ENCODE assay signal across 28 mouse cellular contexts in the genomic region with DNA sequence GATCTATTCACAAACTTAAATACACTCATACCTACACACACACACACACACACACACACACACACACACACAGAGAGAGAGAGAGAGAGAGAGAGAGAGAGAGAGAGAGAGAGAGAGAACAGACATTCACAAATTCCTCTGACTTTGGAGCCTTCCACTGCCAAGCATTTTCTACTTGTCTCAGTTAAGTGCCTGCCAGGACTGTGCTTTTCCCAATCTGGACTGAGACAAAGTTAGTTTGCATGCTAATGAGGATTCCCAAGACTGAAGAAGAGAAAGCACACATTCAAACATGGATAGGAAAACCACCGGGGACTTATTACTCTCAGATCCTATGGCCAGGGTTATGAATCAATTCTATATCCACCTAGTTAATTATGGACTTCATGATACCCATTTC.
DNase-seq lines count a peak whose midpoint lies in the region; ATAC-seq and TF ChIP-seq lines count a peak whose summit lies in the region.
"Had no signal": no experiment of that assay in that cellular context is flagged by ENCODE, and none has a peak within 500 bp of the region (broad histone marks: within the 10 kb centered on the region; RNA-seq: fewer than 3 reads in every experiment).

No protein-coding gene starts in this region.

- H3K9ac ChIP-seq in forebrain, embryonic 14.5 days (ENCODE audit: low read length), result no peak overlapping the region
- H3K9ac ChIP-seq in hindbrain, postnatal 0 days (replicated peaks; ENCODE audit: low read length), result no peak overlapping the region
- H3K9ac ChIP-seq in hindbrain, embryonic 16.5 days (ENCODE audit: low read depth, low read length), result no peak overlapping the region
- H3K9ac ChIP-seq in forebrain, embryonic 16.5 days (replicated peaks; ENCODE audit: low read depth, low read length), result no peak overlapping the region
- H3K9ac ChIP-seq: heart, embryonic 12.5 days; heart, embryonic 15.5 days; hindbrain, embryonic 13.5 days had no signal

- WGBS in forebrain, embryonic 14.5 days, result 69% methylated on average over 1 of the region's 1 CpGs
- WGBS in forebrain, embryonic 10.5 days, result 83% methylated on average over 1 of the region's 1 CpGs
- whole genome bisulfite sequencing in hindbrain, postnatal 0 days, result 57% methylated on average over 1 of the region's 1 CpGs
- 73% methylated on average over 1 of the region's 1 CpGs for WGBS in hindbrain, embryonic 16.5 days
- 48% methylated on average over 1 of the region's 1 CpGs for WGBS in forebrain, embryonic 16.5 days

- peak; percentile 33 for DNase-seq in forebrain, embryonic 14.5 days (ENCODE audit: low spot score)
- no peak for DNase-seq in forebrain, embryonic 10.5 days (ENCODE audit: extremely low spot score, low spot score)
- peak; percentile 20 for DNase-seq in hindbrain, postnatal 0 days (ENCODE audit: low spot score)
- DNase-seq in brain, adult 2 months (ENCODE audit: low read depth, low spot score), result peak; percentile 35
- no peak for DNase-seq in cerebellum, adult 18-20 months
- DNase-seq in testis, postnatal 14 days (ENCODE audit: low spot score), result no peak
- DNase-seq: adrenal gland, postnatal 10 days; adrenal gland, postnatal 36 days; B cell, adult 2 months; cerebellum, adult 11-12 months; cerebellum, adult 9-10 months; cerebellum, postnatal 14 days; gastrocnemius, adult 2 months; gastrocnemius, postnatal 14 days; heart, adult 11 months; heart, postnatal 10 days; heart, postnatal 36 days; kidney, adult 2 months had no signal

- H3K4me2 ChIP-seq in forebrain, embryonic 14.5 days (ENCODE audit: low read length), result no peak overlapping the region
- H3K4me2 ChIP-seq in hindbrain, postnatal 0 days (ENCODE audit: low read depth, low read length), result no peak overlapping the region
- H3K4me2 ChIP-seq in hindbrain, embryonic 16.5 days (ENCODE audit: low read length), result no peak overlapping the region
- H3K4me2 ChIP-seq in forebrain, embryonic 16.5 days (ENCODE audit: low read length), result no peak overlapping the region
- H3K4me2 ChIP-seq: heart, embryonic 12.5 days; heart, embryonic 15.5 days; hindbrain, embryonic 13.5 days had no signal

- no peaks in the 10 kb centered on the region for H3K27me3 ChIP-seq in forebrain, embryonic 14.5 days (replicated peaks; ENCODE audit: control insufficient read depth, insufficient read depth, low read length)
- H3K27me3 ChIP-seq in forebrain, embryonic 10.5 days (ENCODE audit: poor library complexity, severe bottlenecking), result no peaks in the 10 kb centered on the region
- no peaks in the 10 kb centered on the region for H3K27me3 ChIP-seq in hindbrain, postnatal 0 days (ENCODE audit: insufficient read depth, low read length)
- H3K27me3 ChIP-seq in hindbrain, embryonic 16.5 days (replicated peaks; ENCODE audit: control insufficient read depth, insufficient read depth, low read length), result no peaks in the 10 kb centered on the region
- no peaks in the 10 kb centered on the region for H3K27me3 ChIP-seq in forebrain, embryonic 16.5 days (replicated peaks; ENCODE audit: control insufficient read depth, insufficient read depth, low read length)
- H3K27me3 ChIP-seq: CH12.LX; heart, embryonic 12.5 days; heart, embryonic 15.5 days; hindbrain, embryonic 13.5 days; Patski had no signal

- no peak for TF ChIP-seq CTCF in hindbrain, postnatal 0 days (IDR thresholded peaks at IDR 0.05; ENCODE audit: low read depth)

- H3K4me1 ChIP-seq in forebrain, embryonic 14.5 days (ENCODE audit: control insufficient read depth, insufficient read depth, low read length), result no peaks in the 10 kb centered on the region; the same call in 1 of the 2 replicates
- peaks cover 8% of the 10 kb centered on the region; the same call in 1 of the 2 replicates for H3K4me1 ChIP-seq in forebrain, embryonic 10.5 days
- no peaks in the 10 kb centered on the region for H3K4me1 ChIP-seq in hindbrain, postnatal 0 days (ENCODE audit: insufficient read depth, low read length)
- H3K4me1 ChIP-seq in hindbrain, embryonic 16.5 days (ENCODE audit: control insufficient read depth, insufficient read depth, low read depth, low read length), result no peaks in the 10 kb centered on the region
- no peaks in the 10 kb centered on the region for H3K4me1 ChIP-seq in forebrain, embryonic 16.5 days (replicated peaks; ENCODE audit: control insufficient read depth, insufficient read depth, low read length)
- H3K4me1 ChIP-seq: heart, embryonic 12.5 days; heart, embryonic 15.5 days had no signal

- no peaks in the 10 kb centered on the region for H3K36me3 ChIP-seq in forebrain, embryonic 14.5 days (ENCODE audit: control insufficient read depth, insufficient read depth, low read length)
- H3K36me3 ChIP-seq in forebrain, embryonic 10.5 days (replicated peaks), result no peaks in the 10 kb centered on the region
- H3K36me3 ChIP-seq in hindbrain, postnatal 0 days (ENCODE audit: insufficient read depth, low read length), result no peaks in the 10 kb centered on the region
- no peaks in the 10 kb centered on the region for H3K36me3 ChIP-seq in hindbrain, embryonic 16.5 days (ENCODE audit: control insufficient read depth, insufficient read depth, low read length)
- no peaks in the 10 kb centered on the region for H3K36me3 ChIP-seq in forebrain, embryonic 16.5 days (ENCODE audit: control insufficient read depth, insufficient read depth)
- H3K36me3 ChIP-seq: G1E; heart, embryonic 12.5 days; heart, embryonic 15.5 days; hindbrain, embryonic 10.5 days; hindbrain, embryonic 13.5 days had no signal

- H3K4me3 ChIP-seq in forebrain, embryonic 14.5 days (ENCODE audit: low read depth, low read length), result no peak overlapping the region
- no peak overlapping the region for H3K4me3 ChIP-seq in forebrain, embryonic 10.5 days
- H3K4me3 ChIP-seq in hindbrain, postnatal 0 days (ENCODE audit: low read length), result no peak overlapping the region
- H3K4me3 ChIP-seq in hindbrain, embryonic 16.5 days (ENCODE audit: low read length), result no peak overlapping the region
- no peak overlapping the region for H3K4me3 ChIP-seq in forebrain, embryonic 16.5 days (replicated peaks; ENCODE audit: low read length)
- H3K4me3 ChIP-seq: gastrocnemius, adult 2 months; heart, embryonic 12.5 days; heart, embryonic 15.5 days; hindbrain, embryonic 10.5 days; hindbrain, embryonic 13.5 days had no signal

- no peak overlapping the region for H3K27ac ChIP-seq in forebrain, embryonic 14.5 days (ENCODE audit: low read depth, low read length)
- no peak overlapping the region for H3K27ac ChIP-seq in forebrain, embryonic 10.5 days
- H3K27ac ChIP-seq in hindbrain, postnatal 0 days, result no peak overlapping the region
- H3K27ac ChIP-seq in hindbrain, embryonic 16.5 days (ENCODE audit: low read depth, low read length), result no peak overlapping the region
- H3K27ac ChIP-seq in forebrain, embryonic 16.5 days (ENCODE audit: low read length), result no peak overlapping the region
- H3K27ac ChIP-seq: gastrocnemius, adult 2 months; heart, embryonic 15.5 days; hindbrain, embryonic 10.5 days; hindbrain, embryonic 13.5 days had no signal

- no peak for ATAC-seq in forebrain, embryonic 14.5 days
- ATAC-seq in hindbrain, postnatal 0 days, result no peak
- no peak for ATAC-seq in hindbrain, embryonic 16.5 days
- ATAC-seq in forebrain, embryonic 16.5 days, result peak; percentile 78
- ATAC-seq: intestine, postnatal 0 days; Patski had no signal

- no peaks in the 10 kb centered on the region for H3K9me3 ChIP-seq in forebrain, embryonic 14.5 days (replicated peaks; ENCODE audit: control insufficient read depth, low read length)
- H3K9me3 ChIP-seq in forebrain, embryonic 10.5 days, result no peaks in the 10 kb centered on the region
- no peaks in the 10 kb centered on the region for H3K9me3 ChIP-seq in hindbrain, postnatal 0 days (ENCODE audit: low read length)
- no peaks in the 10 kb centered on the region for H3K9me3 ChIP-seq in hindbrain, embryonic 16.5 days (ENCODE audit: control insufficient read depth, low read length)
- H3K9me3 ChIP-seq in forebrain, embryonic 16.5 days (ENCODE audit: control insufficient read depth, low read length), result no peaks in the 10 kb centered on the region
- H3K9me3 ChIP-seq: G1E; heart, embryonic 12.5 days; heart, embryonic 15.5 days; hindbrain, embryonic 10.5 days; hindbrain, embryonic 13.5 days had no signal

Comparison
In these comparisons a context has a peak if more than half of its experiments do, and no peak if none do; other contexts are left out.
1. DNase-seq: peak in forebrain, embryonic 14.5 days (single experiment), hindbrain, postnatal 0 days (single experiment) and brain, adult 2 months (single experiment); none in forebrain, embryonic 10.5 days (single experiment), cerebellum, adult 18-20 months (0 of 2) and testis, postnatal 14 days (single experiment).